Mouse (Mus musculus) liver, postnatal 0 days (tissue): ENCODE data around the gene Sertad2. TPM values are rescaled to one million over a fixed set of nuclear protein-coding genes. Genes with fewer than 3 reads are reported as not detected.

Source experiments
- ATAC-seq: fragments of 200-750 bp; cut with Nextera tagmentation; 2 replicates; pipeline ENCODE4 v1.8.0; 2017; ENCODE audit warnings: mild to moderate bottlenecking, moderate library complexity
- DNase-seq: peaks from one replicate; pipeline ENCODE4 v3.0.0-alpha.2; 2016
- H3K27ac ChIP-seq: fragments of 300-500 bp; sonication (generic); 2 replicates; pipeline ENCODE4 v1.5.1; 2014; ENCODE audit warnings: antibody characterized with exemption, moderate library complexity, mild to moderate bottlenecking, low read depth
- H3K27me3 ChIP-seq: fragments of 300-500 bp; sonication (generic); 2 replicates; pipeline ENCODE4 v1.6.1; 2014; ENCODE audit warnings: low read length, control low read depth, mixed read lengths; ENCODE audit not compliant: insufficient read depth
- H3K36me3 ChIP-seq: fragments of 300-500 bp; sonication (generic); replicated peaks from 2 replicates; pipeline ENCODE4 v1.6.1; 2014; ENCODE audit warnings: mild to moderate bottlenecking, control low read depth, low read length, moderate library complexity, mixed read lengths; ENCODE audit not compliant: insufficient read depth
- H3K4me1 ChIP-seq: fragments of 300-500 bp; sonication (generic); 2 replicates; pipeline ENCODE4 v1.6.1; 2014; ENCODE audit warnings: antibody characterized with exemption, mild to moderate bottlenecking, control low read depth; ENCODE audit not compliant: insufficient read depth
- H3K4me2 ChIP-seq: fragments of 300-500 bp; sonication (generic); 2 replicates; pipeline ENCODE4 v1.6.1; 2014; ENCODE audit warnings: low read depth, mild to moderate bottlenecking, low read length, moderate library complexity, mixed read lengths
- H3K4me3 ChIP-seq: fragments of 300-500 bp; sonication (generic); 2 replicates; pipeline ENCODE4 v1.5.1; 2014; ENCODE audit warnings: low read depth, low read length
- H3K9ac ChIP-seq: fragments of 300-500 bp; sonication (generic); replicated peaks from 2 replicates; pipeline ENCODE4 v1.6.1; 2014; ENCODE audit warnings: mild to moderate bottlenecking, moderate library complexity
- H3K9me3 ChIP-seq: fragments of 300-500 bp; sonication (generic); 2 replicates; pipeline ENCODE4 v1.6.1; 2016; ENCODE audit warnings: mild to moderate bottlenecking, control low read depth, low read length, mixed read lengths
- CTCF ChIP-seq: sonication (generic); IDR thresholded peaks from 2 replicates; pipeline ENCODE4 v1.5.1; 2016; ENCODE audit warnings: antibody characterized with exemption, low read depth
- EP300 ChIP-seq: IDR thresholded peaks from 2 replicates; pipeline ENCODE4 v1.6.1; 2016; ENCODE audit warnings: antibody characterized with exemption, low read depth, mild to moderate bottlenecking
- WGBS: fragments of 180-500 bp; shearing (Covaris S2); extraction: QIAGEN DNeasy Blood & Tissue Kit; methylation state at CpG from one replicate; pipeline ENCODE4 v1.1.7; 2014; ENCODE audit not compliant: insufficient replicate concordance; 5-methylcytosine and 5-hydroxymethylcytosine counted together
- polyA plus RNA-seq: library from polyadenylated mRNA; unstranded; fragments of >200 nt; fragmentation: Nextera tagmentation; extraction: Ambion mirVana; gene quantifications from 2 replicates; pipeline ENCODE4 v1.2.1, GENCODE M21; 2015

Sertad2 gene
- polyA plus RNA-seq, 1 experiment from 2014 or later = 24.0 TPM

DNA sequence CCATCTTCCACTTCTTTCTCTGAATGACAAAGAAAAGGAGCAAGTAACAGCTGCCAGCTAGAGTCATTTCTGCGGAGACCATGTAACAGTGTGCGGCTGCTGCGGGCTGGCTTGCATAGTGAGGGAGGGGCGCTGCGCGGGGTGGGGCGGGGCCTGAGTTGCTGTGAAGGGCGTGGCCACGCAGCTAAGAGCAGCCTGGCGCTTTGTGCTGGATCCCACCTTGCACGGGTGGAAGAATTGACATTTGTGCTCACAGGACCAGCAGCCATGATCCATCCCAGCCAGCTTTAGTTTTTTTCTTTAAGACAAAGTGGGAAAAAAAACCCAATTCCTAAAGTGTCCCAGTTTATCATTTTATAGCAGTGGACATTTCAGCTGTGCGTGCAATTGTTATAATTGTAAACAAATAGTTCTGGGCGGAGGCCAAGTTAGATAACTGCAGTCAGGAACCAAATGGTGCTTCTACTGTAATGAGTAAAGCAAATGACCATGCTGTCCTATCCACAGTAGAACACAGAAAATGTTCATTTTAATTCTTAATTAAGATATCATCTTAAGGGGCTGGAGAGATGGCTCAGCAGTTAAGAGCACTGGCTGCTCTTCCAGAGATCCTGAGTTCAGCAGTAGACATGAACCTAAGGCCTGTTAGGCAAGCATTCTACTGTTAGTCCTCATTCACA lies 18.4 kb downstream of the Sertad2 start:
- H3K27ac ChIP-seq = no peak overlapping the region
- TF ChIP-seq CTCF (no peak), EP300 (no peak)
- H3K4me3 ChIP-seq = peak overlapping the region; percentile 31
- H3K4me1 ChIP-seq = peaks cover 8% of the 10 kb centered on the region
- H3K9ac ChIP-seq = peak overlapping the region; percentile 46; the same call in 1 of the 2 replicates
- ATAC-seq = peak; percentile 74
- H3K27me3 ChIP-seq = no peaks in the 10 kb centered on the region
- H3K36me3 ChIP-seq = no peaks in the 10 kb centered on the region
- peak overlapping the region; percentile 73 for H3K4me2 ChIP-seq
- peak; percentile 70 for DNase-seq
- no peaks in the 10 kb centered on the region for H3K9me3 ChIP-seq
- WGBS = 5% methylated on average over 13 of the region's 13 CpGs

DNA sequence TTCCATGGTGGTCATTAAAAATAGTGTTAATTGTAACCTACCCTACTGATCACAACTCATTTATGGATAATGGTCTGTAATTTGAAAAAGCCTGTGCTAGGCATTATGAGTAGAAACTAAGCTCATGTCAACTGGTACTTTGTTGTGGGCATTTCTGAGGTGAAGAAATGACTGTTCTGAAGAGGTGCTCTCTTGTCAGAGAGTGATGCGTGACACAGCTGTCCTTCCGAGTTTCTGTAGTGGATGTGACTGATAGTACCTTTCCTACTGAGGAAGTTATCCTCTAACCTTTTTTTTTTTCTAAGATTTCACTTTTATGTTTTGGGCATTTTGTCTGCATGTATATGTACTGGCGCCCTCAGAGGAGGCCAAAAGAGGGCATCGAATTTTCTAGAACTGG lies 22.0 kb downstream of the Sertad2 start:
- Histone ChIP-seq H3K27ac (no peak overlapping the region), H3K4me3 (no peak overlapping the region), H3K9me3 (no peaks in the 10 kb centered on the region), H3K36me3 (no peaks in the 10 kb centered on the region), H3K27me3 (no peaks in the 10 kb centered on the region), H3K9ac (no peak overlapping the region), H3K4me2 (no peak overlapping the region), H3K4me1 (peaks cover 5% of the 10 kb centered on the region; the same call in 1 of the 2 replicates)
- 84% methylated on average over 4 of the region's 4 CpGs for WGBS
- TF ChIP-seq EP300 (no peak), CTCF (no peak)
- DNase-seq = no peak
- no peak for ATAC-seq

DNA sequence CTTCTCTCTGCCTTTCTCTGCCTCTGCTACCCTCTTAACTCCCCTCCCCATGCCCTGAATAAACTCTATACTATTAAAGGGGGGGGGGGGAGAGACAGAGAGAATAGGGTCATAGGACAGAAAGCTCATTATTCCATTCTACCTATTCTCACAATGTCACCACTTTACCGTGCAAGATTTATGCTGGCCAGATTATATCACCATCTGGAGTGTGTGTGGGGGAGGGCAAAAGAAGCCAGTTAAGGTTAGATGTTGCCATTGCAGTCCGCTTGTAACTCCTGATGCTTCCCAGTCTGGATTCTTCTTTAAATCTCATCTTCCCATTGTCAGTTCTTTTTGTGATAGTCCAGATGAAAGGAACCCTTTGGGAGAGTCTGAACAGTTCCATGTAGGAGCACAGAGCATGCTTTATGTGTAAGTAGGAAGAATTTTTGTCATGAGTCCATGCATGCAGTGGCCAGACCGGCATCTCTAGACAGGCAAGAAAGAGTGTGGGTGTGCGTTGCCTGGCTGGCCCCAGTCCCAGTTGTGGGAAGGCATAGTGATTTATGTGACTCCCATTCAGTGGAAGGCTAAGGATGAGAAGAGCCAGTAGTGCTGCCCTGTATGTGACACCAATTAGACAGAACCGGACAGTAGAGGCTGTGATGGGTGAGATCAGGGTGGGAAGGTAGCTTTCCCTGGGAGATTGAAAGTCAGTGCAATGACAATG lies 28.8 kb downstream of the Sertad2 start:
- TF ChIP-seq EP300 (no peak), CTCF (no peak)
- Histone ChIP-seq H3K4me2 (no peak overlapping the region), H3K9ac (no peak overlapping the region), H3K9me3 (no peaks in the 10 kb centered on the region), H3K27ac (no peak overlapping the region), H3K4me3 (no peak overlapping the region), H3K27me3 (no peaks in the 10 kb centered on the region), H3K4me1 (no peaks in the 10 kb centered on the region), H3K36me3 (no peaks in the 10 kb centered on the region)
- no peak for ATAC-seq
- DNase-seq = no peak
- WGBS = 81% methylated on average over 5 of the region's 5 CpGs

DNA sequence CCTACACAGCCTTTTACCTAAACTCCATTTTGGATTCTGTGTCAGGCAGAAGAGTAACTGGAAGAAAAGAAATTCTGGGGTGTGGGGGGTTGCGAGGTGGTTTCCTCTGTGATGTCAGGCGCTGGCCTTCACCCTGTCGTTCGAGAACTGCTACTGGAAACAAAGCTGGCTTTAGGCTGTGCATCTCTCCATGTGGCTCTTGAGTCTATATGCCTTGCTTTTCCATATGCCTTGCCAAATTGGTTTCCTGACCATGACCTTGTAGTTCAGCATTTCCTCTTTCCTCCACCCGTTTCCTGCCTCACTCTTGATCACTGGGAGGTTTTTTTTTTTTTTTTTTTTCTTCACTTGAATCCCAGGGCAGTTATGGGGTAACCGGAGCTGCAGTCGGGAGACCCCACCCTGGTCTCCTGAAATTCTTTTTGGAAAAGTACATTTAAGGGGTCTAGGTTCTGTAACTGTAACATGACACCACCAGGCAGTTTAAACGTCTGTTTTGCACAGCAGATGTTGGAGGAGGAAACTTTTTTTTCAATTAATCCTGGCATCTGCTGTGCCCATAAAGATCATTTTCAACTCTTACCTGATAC lies 33.1 kb downstream of the Sertad2 start:
- no peaks in the 10 kb centered on the region for H3K4me1 ChIP-seq
- H3K4me3 ChIP-seq = no peak overlapping the region
- H3K9ac ChIP-seq = no peak overlapping the region
- H3K9me3 ChIP-seq = no peaks in the 10 kb centered on the region
- no peak overlapping the region for H3K27ac ChIP-seq
- no peak for TF ChIP-seq CTCF
- TF ChIP-seq EP300 = no peak
- no peaks in the 10 kb centered on the region for H3K36me3 ChIP-seq
- WGBS = 31% methylated on average over 8 of the region's 8 CpGs
- no peaks in the 10 kb centered on the region for H3K27me3 ChIP-seq
- ATAC-seq (no peak), DNase-seq (no peak)
- no peak overlapping the region for H3K4me2 ChIP-seq

DNA sequence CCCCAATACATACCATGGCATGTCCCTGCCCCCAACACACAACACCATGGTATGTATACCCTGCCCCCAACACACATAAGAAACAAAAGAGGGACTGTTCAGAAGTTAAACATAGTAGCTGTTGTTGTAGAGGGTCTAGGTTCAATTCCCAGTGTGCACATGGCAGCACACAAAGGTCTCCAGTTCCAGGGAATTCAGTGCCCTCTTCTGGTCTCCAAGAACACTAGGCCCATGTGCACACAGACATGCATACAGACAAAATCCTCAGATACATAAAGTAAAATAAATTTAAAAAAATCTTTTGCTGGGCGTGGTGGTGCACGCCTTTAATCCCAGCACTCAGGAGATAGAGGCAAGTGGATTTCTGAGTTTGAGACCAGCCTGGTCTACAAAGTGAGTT lies 39.7 kb downstream of the Sertad2 start:
- no peak for TF ChIP-seq EP300
- no peak for TF ChIP-seq CTCF
- Histone ChIP-seq H3K36me3 (no peaks in the 10 kb centered on the region), H3K4me2 (no peak overlapping the region), H3K9me3 (no peaks in the 10 kb centered on the region), H3K4me1 (no peaks in the 10 kb centered on the region), H3K9ac (no peak overlapping the region), H3K27ac (no peak overlapping the region), H3K4me3 (no peak overlapping the region), H3K27me3 (no peaks in the 10 kb centered on the region)
- ATAC-seq (no peak), DNase-seq (no peak)
- WGBS = 82% methylated on average over 2 of the region's 2 CpGs

DNA sequence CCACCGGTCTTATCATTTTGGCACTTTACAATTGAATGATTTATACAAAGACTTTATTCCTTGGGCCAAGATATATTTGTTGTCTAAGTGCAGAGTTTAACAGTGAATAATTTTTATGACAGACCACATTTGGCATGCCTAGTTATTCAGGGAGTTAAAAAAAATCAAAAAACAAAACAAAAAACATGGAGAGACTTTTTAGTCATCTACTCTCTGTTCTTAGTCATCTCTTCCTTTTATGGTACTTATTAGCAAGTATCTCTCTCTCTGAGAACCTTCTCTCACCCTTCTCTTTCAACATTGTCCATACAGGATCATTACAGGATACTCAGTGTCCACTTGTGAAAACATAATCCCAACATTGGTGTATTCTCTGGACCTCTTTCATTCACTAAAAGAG lies 42.2 kb downstream of the Sertad2 start:
- no peaks in the 10 kb centered on the region for H3K36me3 ChIP-seq
- no peak overlapping the region for H3K27ac ChIP-seq
- 60% methylated on average over 1 of the region's 1 CpGs for WGBS
- no peak overlapping the region for H3K9ac ChIP-seq
- DNase-seq = no peak
- no peak overlapping the region for H3K4me2 ChIP-seq
- no peak overlapping the region for H3K4me3 ChIP-seq
- H3K27me3 ChIP-seq = no peaks in the 10 kb centered on the region
- no peak for TF ChIP-seq CTCF
- no peak for TF ChIP-seq EP300
- no peaks in the 10 kb centered on the region for H3K9me3 ChIP-seq
- no peaks in the 10 kb centered on the region for H3K4me1 ChIP-seq
- ATAC-seq = no peak
